Mouse (Mus musculus) mature B cell (primary cell): ENCODE data around the gene Cd164l2.

ENCODE experiments used
- in situ Hi-C: fragments of 300-500 bp; cut with MboI; formaldehyde crosslinking; loops from 2 replicates; pipeline ENCODE4 v1.14.3; 2019

Cd164l2 gene

GRCm38 (mm10) chr4:133211751-133212561 lies at the start of gene Cd164l2, which contains the start of gene Gpr3:
Cd164l2 (plus strand) TSS chr4:133212131.
Gpr3 (minus strand) TSS chr4:133212536.
- in situ Hi-C loops, result no loop called here

DNA sequence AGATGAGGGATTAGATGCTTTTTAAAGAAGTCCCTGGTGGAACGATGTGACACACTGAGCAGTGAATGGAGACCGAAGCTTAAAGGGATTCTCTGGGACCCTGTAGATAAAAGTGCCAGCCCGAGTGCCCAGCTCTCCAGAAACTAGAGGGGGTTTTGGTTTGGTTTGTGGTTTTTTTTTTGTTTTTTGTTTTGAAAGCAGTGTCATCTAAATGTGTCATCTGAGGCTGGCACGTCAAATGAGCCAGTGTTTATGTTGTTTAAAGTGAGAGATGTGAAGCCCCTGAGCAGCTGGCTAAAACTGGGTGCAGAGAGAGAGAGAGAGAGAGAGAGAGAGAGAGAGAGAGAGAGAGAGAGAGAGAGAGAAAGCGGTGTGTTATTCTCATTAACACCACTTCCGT lies 49.7 kb upstream of the Cd164l2 start:
- in situ Hi-C loops, result no loop called here

- in situ Hi-C loops, result no loop called here
Measured at GRCm38 (mm10) chr4:133166773-133167172, 45.2 kb upstream of the Cd164l2 start.

DNA sequence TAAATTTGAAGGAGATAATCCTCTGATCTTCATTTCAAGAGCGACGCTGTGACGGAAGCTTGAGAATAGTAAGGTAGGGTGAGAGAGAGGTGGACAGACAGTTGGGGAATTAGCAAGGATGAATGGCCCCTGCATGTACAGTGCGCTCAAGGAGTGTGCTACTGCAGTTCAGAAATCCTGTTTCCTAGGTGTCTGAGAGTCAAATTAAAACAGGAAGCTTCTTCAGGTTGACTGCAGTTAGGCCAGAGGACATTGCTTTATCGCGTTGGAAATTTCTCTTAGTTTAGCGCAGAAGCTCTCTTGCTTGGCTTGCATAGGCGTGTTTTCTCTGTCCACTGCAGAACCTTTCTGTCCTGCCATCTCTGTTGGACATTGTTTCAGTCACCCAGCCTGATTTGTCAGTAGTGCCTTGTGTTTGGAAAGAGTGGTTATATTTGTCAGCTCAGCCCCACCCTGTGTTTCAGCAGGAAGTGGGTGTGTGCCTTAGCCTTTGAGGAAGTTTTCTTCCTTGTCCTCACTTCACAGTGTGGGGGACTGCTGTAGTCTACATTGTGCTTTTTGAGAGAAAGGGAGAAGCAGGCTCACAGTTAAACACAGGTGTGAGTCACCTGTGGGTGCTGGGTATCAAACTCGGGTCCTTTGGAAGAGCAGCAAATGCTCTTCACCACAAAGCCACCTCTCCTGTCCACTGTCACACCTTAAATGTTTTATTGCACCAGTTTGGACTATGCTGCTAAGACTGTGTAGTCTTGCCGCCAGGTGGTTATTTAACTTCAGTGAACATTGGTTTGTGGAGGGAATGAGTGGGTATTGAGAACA lies 42.5 kb upstream of the Cd164l2 start:
- in situ Hi-C loops, result no loop called here

- in situ Hi-C loops, result no loop called here
Measured at GRCm38 (mm10) chr4:133170056-133170524, 41.8 kb upstream of the Cd164l2 start.

GRCm38 (mm10) chr4:133170616-133171015 lies 41.3 kb upstream of the Cd164l2 start:
- in situ Hi-C loops, result no loop called here

GRCm38 (mm10) chr4:133172451-133172850 lies 39.5 kb upstream of the Cd164l2 start:
- in situ Hi-C loops, result no loop called here

GRCm38 (mm10) chr4:133174361-133174760 lies 37.6 kb upstream of the Cd164l2 start:
- in situ Hi-C loops, result no loop called here

GRCm38 (mm10) chr4:133175274-133175673 lies 36.7 kb upstream of the Cd164l2 start:
- in situ Hi-C loops, result no loop called here

GRCm38 (mm10) chr4:133175998-133176760 lies 35.8 kb upstream of the Cd164l2 start:
- in situ Hi-C loops, result no loop called here

DNA sequence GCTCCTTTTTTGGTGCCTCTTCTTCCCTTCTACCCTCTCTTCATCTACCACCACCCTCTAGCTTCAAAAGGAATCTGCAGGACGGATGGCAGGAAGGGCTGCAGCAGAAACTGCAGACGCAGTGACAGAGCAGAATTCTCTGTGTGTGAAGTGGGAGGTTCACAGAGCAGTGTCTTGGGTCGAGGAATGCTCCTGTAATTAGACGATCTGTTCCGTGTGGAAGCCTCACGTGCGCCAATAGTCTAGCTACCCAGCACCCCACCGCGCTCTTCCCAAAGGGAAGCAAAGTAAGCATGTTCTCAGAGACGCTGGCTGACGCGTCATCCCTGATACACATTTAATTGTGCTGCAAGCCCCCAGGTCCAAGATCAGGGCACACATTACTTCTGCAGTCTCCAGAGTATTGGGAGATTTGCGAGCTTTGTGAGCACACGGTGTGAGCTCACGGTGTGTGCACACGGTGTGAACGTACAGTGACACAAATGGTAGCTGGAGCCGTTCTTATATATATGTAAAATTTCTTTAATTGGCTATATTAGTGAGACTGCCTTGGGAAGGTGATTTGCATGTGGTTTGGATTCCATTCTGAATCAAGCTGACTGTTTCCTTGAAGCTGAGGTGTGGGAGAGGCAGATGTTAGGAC lies 35.0 kb upstream of the Cd164l2 start:
- in situ Hi-C loops, result no loop called here

DNA sequence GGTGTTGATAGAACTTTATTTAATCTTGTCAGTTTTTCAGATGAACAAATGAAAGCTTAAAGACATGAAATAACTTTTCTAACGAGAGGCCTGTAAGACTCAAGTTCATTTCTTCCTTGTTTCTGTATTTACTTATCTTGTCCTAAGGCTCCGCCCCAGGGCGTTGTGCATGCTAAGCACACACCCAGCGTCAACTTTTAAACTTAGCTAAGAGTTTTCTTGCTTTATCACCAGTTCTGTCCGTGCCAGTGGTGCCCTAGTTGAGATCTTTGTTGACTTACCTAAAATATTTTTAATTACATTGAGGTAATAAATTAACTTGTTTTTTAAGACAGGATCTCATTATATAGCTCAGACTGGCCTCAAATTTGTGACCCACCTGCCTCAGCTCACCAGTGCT lies 33.6 kb upstream of the Cd164l2 start:
- in situ Hi-C loops, result no loop called here

DNA sequence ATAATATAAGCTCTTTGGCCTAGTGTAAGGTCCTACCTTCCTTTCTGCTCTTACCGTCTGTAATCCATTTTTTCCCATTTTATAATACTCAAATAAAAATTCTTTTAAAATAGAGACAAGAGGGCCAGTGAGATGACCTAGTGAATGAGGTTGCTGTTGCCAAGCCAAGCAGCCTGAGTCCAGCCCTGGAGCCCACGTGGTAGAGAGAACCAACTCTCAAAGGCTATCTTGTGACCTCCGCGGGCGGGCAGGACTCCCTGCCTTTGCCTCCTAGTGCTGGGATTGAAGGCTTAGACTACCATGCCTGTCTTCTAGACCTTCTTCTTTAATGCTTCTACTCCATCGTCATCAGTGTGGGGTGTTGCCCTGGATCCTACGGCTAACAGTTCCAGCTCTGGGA lies 32.7 kb upstream of the Cd164l2 start:
- in situ Hi-C loops, result no loop called here

DNA sequence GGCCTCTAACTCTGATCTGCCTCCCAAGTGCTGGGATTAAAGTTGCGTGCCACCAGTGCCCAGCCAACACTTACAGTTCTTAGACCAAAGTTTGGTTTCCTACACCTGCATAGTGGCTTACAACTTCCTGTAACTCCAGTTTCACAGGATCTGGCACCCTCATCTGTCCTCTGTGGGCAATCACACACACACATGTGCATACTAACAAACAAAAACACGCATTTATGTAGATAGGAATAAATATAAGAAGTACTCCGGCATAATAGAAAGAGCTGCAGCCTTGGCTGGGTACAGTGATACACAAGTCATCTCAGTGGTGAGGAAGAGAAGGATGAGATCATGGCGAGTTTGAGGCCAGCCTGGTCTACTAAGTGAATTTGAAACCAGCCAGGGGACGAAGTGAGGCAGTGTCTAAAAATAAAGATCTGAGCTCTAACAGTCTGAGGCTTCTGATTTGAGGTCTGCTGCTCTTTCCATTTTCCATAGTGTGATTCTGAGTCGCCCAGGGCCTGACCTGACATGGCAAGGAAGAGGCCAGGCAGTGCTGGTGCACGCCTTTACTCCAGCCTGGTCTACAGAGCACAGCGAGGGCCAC lies 29.4 kb upstream of the Cd164l2 start:
- in situ Hi-C loops, result no loop called here

DNA sequence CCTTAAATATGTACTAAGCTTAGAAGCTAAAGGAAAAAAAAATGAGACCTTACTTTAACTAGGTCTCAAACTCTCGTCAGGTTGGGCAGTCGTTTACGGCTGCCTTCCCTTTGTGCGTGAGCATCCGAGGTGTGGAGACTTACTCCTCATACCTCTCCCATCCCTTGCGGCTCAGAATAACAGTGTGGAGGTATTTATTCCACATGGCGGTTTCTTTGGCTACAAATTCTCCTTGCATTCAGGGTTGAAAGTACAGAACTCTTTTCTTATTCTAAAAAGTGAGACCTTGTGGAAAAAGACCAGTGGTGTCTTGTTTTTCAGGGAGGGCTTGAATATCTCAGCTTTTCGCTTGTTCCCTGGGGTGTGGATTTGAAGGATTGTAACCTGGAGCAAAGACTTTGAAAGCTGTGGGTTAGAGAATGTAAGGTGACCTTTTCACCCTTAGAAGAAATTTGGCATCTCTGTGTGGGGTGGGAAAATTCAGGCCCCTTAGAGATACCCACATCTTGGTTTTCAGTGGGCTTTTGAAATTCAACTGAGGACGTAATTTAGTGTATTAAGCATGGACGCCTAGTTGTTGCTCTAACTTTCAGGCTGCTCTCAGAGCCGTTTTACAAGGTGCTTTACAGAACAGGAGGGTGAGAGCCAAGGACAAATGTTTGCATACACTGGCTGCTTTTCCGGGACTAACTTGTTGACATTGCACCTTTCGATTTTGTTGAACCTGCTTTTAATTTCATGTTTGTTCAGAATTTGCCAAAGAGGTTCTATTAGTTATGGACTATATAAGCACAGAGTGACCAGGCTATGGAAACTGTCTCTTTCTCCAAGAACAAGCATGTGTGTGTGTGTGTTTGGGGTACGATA lies 27.7 kb upstream of the Cd164l2 start:
- in situ Hi-C loops, result no loop called here

GRCm38 (mm10) chr4:133184898-133185665 lies 26.8 kb upstream of the Cd164l2 start:
- in situ Hi-C loops, result no loop called here

DNA sequence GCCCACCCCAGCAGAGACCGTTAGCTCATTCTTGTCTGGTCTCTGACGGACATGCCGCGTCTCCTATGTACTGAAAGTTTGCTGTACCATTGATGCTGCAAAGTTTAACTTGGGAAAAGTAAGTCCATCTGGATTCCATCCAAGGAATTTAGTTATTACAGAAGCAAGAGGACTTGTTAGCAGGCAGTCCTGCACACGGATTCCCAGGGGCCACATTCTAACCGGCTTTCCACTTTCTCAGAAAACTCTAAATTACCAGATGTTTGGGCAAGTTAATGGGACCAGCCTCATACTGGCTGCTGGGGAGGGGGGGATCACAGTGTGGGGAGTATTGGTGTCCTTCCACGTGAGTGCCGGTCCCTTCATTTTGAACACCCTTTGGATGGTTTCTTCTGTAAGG lies 26.0 kb upstream of the Cd164l2 start:
- in situ Hi-C loops, result no loop called here

DNA sequence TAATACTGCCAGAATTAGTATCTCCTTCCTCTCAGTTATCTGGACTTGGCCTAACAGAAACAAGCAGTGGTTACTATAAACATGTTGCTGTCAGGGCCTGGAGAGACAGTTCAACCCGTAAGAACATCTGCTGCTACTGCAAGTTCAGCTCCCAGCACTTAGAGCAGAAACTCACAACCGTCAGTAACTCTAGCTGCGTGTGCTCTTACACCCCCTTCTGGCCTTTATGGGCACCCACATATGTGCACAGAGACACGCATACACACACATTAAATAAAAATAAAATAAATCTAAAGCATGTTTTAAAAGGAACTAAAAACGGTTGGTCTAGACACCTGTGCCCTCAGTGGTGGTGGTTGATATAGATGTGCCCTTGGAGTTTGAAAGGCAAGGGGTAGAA lies 25.1 kb upstream of the Cd164l2 start:
- in situ Hi-C loops, result no loop called here

GRCm38 (mm10) chr4:133189396-133189795 lies 22.5 kb upstream of the Cd164l2 start:
- in situ Hi-C loops, result no loop called here
